Mouse (Mus musculus): Measurements from ENCODE around the gene Frmpd2. TPM values are rescaled to one million over a fixed set of nuclear protein-coding genes. Genes with fewer than 3 reads are reported as not detected.
A peak's percentile ranks its signal among the peaks of the same experiment; 100 is the strongest.

Frmpd2 gene
- total RNA-seq, 2 experiments from 2014 or later: 0.30 to 1.2 TPM

DNA sequence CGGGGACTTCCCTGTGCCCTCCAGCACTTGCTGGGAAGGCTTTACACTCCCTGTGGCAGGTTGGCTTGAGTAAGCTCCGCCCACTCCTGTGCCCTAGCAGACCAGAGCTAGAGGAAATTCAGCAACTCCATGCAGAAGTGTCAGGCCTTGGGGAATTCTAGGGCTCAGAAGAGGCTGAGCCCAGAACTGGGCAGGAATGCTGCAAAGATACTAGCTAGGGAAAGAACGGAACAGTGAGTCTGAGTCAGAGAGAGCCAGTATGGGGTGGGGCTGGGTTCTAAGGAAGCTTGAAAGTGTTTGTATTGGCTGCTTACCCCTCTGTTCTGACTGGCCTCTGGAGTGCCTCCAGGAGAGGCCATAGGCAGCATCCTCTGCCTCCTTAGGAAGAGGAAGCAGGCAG lies 27.4 kb downstream of the Frmpd2 start:
- intact Hi-C loops (cut with DNase I): no loop called here
- DNase-seq (ENCODE audit: extremely low spot score in 1 of 2, low spot score in 2 of 2): no peak

DNA sequence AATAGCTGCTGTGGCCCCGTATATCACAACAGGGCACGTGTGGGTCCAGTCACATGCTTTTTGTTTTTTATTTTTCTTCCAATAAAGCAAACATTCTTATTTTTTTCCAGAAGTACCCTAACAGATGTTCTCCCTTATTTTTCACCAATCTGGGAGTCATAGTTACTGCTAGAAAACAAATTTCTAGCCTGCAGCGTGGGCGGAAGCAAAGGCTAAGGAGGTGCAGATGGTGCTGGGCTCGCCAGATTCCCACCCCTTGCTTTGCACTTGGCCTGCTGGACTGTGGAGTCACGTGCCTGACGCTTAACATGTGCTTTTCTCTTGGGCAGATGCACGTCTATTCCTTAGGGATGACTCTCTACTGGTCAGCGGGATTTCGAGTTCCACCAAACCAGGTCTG lies 29.1 kb downstream of the Frmpd2 start:
- DNase-seq (ENCODE audit: extremely low spot score in 1 of 2, low spot score in 2 of 2): peak in 1 of 2 experiments; percentile 67
- intact Hi-C loops (cut with DNase I): no loop called here

DNA sequence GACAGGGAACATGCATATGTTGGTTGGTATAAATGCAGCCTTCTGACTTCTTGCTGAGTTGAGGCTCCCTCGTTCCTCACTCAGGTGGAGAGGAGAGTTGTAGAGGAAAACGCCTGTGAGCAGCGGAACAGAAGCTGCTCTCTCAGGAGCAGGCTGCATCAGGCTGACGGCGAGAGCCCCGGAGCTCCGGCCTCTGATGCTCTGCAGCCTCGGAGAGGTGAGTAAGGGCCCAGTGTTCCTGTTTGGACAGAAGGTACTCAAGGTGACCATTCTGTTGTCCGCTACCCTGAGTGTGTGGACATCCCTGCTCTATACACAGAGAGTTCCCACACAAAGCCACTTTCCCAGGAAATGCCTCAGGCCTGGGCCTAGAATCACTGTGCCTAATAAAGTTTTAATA lies 31.8 kb downstream of the Frmpd2 start:
- no peak for DNase-seq (ENCODE audit: extremely low spot score in 1 of 2, low spot score in 2 of 2)
- intact Hi-C loops (cut with DNase I): no loop called here

DNA sequence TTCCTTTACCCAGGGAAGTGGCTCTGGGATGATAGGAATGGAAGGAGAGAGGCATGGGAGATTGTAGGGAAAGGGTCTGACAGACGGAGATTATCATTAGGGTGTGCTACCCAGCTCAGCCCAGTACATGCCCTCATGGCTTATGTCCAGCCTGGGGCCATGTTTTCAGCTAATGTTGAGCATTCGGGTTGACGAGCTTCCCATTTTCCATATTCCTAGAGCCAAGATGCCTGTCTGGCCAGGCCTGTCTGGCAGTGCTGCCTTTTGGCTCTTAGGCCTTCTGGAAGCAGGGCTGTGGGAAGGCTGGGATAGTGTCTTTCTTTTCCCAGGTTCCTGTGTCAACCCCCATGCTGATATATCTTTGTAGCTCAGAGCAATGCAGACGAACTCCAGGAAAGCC lies 35.2 kb downstream of the Frmpd2 start:
- DNase-seq (ENCODE audit: extremely low spot score in 1 of 2, low spot score in 2 of 2): no peak
- intact Hi-C loops (cut with DNase I): no loop called here

DNA sequence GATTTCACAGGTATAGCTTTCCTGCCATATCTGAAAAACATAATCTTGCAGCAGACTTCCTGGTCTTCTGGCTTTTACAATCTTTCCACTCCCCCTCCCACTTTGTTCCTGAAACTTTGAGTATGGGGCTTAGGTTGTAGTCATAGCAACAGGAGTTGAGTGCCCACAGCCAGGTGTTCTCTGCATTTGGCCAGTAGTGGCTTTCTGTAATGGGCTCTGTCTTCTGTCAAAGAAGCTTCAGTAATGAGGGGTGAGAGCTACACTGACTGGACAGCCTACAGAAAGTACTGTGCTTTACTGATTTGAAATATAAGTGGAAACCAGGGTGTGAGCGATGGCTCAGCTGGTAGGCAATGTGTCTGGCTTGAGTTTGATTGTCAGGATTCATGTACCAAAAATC lies 37.2 kb downstream of the Frmpd2 start:
- intact Hi-C loops (cut with DNase I): no loop called here
- no peak for DNase-seq (ENCODE audit: extremely low spot score in 1 of 2, low spot score in 2 of 2)

DNA sequence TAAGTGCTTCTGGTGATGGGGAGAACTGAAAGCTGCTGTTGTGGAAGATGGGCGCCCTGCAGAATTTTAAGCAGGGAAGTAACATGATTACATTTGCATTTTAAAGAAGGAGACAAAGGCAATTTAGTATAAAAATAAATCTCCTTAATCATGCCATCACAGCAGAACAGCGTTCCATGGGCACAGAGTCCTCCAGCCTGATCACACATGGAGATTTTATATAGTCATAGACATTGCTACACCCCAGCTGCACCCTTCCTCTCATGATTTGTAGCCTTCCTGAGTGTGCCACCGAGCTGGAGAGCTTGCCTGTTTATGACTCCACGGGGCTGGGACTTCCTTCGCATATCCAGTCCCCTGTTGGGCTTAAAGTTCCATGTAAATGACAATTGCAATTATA lies 42.4 kb downstream of the Frmpd2 start:
- intact Hi-C loops (cut with DNase I): no loop called here
- no peak for DNase-seq (ENCODE audit: extremely low spot score in 1 of 2, low spot score in 2 of 2)

DNA sequence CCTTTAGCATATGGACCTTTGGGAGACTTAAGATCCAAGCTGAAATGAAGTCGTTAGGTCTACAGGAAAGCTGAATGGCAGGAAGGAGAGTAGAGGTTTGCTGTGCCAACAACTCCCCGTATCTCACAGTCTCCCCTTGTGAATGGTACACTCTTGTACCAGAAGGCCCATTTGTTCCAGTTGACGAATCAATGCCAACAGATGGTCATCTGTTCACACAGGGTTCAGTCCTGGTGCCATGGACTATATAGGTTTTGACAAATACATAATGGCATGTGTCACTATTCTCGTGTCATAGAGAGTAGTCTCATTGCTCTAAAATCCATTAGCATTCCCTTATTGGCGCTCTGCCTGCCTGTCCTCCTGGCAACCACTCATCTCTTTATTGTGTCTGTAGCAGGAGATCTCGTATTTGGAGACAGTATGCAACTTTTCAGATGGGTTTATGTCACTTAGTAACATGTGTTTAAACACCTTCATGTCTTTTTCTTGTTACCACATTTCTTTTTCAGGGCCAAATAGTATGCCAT lies 43.3 kb downstream of the Frmpd2 start:
- DNase-seq (ENCODE audit: extremely low spot score in 1 of 2, low spot score in 2 of 2): no peak
- intact Hi-C loops (cut with DNase I): no loop called here

DNA sequence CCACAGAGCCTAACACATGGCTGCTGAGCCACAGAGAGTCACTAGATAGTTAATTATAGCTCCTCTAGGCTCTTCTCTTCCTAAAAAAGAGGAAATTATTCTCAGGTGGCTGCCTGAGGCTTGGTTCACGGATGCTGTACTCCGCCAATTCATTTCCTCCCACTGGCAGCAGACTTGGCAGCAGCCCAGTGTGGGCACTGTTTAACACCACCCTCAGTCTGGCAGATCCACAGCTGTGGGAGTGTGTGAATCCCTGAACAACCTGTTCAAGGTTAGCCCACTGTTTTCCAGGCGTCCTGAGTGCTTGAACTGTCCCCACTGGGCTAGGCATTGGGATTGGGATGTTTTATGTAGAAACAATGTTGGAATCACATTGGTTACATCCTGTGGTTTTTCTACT lies 50.0 kb downstream of the Frmpd2 start:
- peak; percentile 63 to 77 for DNase-seq (ENCODE audit: extremely low spot score in 1 of 2, low spot score in 2 of 2)
- intact Hi-C loops (cut with DNase I): no loop called here

DNA sequence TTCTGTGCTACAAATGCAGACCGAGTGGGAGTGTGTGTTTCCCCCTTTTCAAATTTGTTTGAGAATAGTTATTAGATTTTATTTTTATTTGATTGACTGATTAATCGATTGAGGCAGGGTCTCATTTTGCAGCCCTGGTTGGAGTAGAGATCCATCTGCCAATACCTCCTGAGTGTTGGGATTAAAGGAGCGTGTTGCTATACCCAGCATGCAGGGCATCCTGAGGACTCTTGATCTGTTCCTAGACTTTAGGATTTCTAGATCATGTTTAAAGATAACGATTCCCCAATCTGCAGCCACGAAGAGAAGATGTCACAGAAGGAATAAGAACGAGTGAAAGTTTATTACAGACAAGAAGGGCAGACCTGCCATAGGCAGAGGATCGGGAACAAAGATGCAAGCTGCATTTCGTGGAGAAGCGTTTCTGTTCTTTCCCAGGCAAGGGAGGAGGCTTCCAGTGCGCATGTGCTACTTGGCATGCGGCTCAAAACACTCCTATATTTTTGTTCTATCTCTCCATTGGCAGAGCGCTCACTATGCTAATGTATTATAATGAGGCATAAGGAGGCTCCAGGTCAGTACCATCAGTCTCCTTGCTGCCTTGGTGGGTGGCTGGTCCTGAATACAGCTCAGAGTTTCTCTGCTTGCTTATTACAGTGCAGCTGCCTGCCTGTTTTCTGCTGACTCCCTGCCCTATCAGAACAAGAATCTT lies 53.9 kb downstream of the Frmpd2 start:
- DNase-seq (ENCODE audit: extremely low spot score in 1 of 2, low spot score in 2 of 2): no peak
- intact Hi-C loops (cut with DNase I): no loop called here

DNA sequence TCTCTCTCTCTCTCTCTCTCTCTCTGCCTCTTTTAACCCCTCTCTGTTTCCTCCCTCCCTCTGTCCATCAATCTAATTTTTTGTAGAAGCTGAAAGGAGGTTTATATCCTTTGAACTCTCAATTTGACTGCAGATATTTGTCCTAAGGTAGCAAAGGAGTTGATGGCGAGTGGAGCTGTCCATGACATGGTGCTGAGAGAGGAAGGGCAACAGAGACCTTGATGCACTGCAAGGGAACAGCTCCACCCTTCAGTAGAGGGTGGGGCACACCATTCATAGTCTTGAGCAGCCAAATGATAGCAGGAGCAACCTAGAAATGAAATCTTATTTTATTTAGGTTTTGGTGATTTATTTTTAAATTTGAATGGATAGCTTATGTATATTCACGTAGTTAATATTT lies 55.1 kb downstream of the Frmpd2 start:
- intact Hi-C loops (cut with DNase I): no loop called here
- DNase-seq (ENCODE audit: extremely low spot score in 1 of 2, low spot score in 2 of 2): no peak

DNA sequence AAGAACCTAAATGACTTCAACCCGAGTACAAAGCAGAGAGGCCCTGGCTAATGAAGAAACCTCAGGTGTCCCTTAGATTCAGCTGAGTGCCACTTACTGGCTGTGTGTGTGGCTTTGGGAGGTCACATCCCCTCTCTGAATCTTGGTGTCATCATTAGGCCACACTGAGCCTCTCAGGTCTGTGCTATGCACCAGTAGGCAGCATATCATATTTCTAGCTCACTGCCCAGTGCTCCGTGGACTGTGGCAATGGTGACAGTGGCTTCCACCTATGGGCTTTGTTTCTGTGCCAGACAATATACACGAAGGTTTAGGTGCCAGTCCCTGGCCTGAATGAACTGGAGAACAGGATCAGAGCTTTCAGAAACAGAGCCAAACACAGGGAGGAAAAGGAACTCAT lies 56.4 kb downstream of the Frmpd2 start:
- DNase-seq (ENCODE audit: extremely low spot score in 1 of 2, low spot score in 2 of 2): no peak
- intact Hi-C loops (cut with DNase I): no loop called here

DNA sequence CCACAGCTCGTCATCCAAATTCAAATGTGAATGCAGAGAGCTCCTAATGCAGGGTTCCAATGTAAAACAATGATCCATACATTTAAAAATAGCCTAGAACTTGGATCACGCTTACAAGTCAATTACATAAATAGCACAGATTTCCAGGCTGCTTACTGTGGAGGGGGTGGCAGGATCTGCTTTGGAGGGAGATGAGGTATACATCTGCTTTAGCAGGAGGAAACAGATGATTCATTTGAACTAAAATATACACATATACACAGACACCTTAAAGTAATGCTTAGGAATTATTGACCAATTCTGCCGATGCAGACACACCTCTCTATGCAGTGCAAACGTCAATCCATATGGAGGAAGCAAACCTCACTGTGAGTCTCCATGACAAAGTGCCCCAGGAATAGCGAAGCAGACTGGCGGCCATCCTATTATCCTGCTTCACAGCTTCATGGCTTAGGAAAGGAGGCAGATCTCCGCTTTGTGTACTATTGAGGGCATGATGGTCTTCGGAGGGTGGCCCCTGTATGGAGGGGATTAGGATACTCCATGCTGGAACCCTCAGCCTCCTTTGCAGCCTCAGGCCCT lies 59.9 kb downstream of the Frmpd2 start:
- DNase-seq (ENCODE audit: extremely low spot score in 1 of 2, low spot score in 2 of 2): no peak
- intact Hi-C loops (cut with DNase I): no loop called here

DNA sequence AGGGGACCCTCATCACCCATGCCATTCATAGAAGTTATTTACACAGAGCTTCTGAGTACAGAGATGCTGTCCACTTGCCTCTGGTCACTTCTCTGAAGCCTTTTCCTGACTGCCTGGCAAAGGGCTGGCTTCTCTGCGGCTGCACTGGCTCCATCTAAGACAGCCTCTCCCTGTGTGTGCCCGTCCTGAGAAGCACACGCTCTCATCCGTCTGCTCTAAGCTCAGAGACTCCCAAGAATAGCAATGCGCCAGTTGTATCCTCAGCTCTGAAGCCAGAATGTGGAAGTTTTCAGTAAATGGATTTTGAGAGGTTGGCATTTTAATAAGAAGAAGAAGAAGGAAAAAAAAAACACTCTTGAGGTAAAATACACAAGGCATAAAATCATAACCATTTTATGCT lies 61.3 kb downstream of the Frmpd2 start:
- DNase-seq (ENCODE audit: extremely low spot score in 1 of 2, low spot score in 2 of 2): no peak

DNA sequence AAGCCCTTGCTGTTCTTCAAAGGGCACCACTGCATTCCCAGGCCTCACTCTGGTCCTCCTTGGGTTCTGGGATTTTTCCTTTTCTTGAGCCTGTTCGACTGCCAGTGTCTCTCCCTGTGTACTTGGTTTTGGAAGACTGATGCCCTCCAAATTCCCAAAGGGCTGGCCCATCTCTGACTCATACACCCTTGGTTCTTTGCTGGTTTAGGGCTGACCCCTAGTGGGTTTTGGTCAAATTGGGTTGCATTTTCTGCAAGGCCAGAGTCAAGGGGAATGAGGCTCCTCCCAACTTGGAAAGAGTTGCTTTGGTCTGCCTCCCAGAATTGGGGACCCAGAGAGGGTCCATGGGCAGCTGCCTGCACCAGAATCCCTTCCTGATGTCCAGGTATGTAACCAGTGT lies 62.0 kb downstream of the Frmpd2 start:
- DNase-seq (ENCODE audit: extremely low spot score in 1 of 2, low spot score in 2 of 2): no peak
- intact Hi-C loops (cut with DNase I): no loop called here

More for the DNA sequence above, 61.3 kb downstream of the Frmpd2 start:
- intact Hi-C loops (cut with DNase I): no loop called here

DNA sequence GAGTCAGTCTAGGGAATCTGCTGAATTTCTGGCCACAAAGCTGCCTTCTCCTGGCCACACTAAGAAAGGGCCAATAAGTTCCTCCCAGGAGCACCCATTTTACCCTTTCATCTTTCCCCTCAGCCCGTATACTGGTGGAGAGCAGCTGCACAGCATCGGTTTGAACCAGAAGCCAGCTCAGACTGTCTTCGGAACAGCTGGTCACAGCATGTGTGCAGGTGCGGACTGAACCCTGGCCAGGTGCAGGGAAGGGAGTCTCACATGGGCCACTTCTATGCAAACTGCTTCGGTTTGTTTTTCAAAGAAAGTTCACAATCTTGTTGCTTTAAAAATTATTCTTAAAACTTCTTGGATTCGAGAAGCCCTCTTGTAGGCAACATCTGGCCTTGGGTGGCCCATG lies 63.8 kb downstream of the Frmpd2 start:
- intact Hi-C loops (cut with DNase I): no loop called here
- DNase-seq (ENCODE audit: extremely low spot score in 1 of 2, low spot score in 2 of 2): no peak

DNA sequence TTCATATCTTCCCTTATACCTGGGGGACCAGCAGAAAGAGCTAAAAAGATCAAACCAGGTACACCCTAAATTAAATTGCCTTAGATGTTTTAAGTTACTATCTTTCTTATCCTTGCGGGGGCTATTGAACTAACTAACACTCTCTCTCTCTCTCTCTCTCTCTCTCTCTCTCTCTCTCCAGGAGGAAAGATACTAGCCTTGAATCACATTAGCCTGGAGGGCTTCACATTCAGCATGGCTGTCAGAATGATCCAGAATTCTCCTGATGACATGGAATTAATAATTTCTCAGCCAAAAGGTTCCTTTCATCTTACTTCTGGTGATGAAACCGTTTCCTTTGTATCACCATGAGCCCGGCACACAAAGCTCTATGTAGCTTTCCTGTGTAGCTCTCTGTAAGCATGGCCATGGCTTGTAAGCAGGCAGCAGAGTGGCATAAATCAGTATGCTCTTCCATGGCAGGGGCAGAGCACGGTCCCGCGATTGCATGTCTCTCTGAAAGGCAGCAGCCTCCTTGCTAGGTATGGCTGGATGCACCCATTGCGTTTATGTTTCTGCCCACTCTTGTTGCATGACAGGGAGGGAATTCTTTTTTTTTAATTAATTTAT lies 68.2 kb downstream of the Frmpd2 start:
- intact Hi-C loops (cut with DNase I): no loop called here
- no peak for DNase-seq (ENCODE audit: extremely low spot score in 1 of 2, low spot score in 2 of 2)

DNA sequence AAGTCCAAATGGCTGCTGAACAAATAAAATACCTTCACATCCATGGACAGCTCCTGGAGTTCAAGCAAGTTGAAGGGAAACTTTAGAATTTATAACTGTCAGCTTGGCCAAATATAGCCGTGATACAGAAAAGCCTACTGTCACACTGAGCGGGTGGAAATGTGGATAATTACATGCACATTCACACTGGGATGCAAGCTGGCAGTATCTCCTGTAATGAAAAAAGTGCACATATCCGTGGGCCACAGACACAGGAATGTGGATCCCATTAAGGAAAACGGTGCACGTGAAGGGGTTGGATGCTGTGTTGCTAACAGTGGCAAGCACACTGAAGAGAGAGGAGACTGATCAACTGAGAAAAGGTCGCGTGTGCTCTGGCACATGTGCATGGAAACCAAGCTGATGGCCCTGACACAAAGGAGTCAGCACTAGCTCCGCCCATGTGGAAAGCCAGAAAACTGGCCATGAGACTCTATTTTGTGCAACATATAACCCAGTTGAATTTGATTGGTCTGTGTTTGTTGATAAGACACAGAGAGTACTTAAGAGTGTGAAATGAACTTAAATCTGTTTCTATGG lies 74.2 kb downstream of the Frmpd2 start:
- no peak for DNase-seq (ENCODE audit: extremely low spot score in 1 of 2, low spot score in 2 of 2)
- intact Hi-C loops (cut with DNase I): no loop called here

DNA sequence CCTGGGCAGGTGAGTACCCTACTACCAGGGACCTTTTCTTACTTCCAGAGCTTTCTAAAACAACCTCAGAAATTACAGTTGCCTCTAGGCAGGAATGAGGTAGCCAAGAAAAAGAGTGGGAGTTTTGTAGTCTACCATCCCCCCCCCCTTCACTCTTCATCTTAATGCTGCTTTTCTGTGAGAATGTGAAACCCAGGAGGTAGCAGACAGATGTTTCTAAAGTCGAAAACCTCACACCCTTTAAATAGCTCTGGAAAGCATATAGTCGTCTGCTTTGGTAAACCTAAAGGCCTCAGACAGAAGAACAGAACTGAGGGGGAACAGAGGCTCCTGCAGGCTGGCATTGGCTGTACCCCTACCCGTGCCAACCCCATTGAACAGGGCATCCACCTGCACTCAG lies 77.2 kb downstream of the Frmpd2 start:
- intact Hi-C loops (cut with DNase I): no loop called here

DNA sequence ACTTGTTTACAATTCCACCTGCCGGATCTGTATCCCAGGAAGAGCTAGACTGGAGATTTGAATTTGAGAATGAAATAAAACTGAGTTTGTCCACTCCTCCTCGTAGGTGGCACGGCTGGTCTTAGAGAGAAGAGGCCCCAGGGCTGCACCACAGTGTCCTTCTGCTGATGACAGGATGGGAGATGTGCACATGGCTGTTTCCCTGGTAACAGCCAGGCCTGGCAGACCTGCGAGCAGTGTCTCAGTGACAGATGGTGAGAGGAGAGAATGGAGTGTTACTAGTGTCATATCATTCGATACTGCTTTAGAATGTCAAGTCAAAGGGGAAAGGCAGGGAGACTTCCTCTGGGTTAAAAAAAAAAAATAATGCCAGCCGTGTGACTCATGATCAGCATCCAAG lies 78.4 kb downstream of the Frmpd2 start:
- intact Hi-C loops (cut with DNase I): no loop called here
- DNase-seq (ENCODE audit: extremely low spot score in 1 of 2, low spot score in 2 of 2): no peak

More for the DNA sequence above, 77.2 kb downstream of the Frmpd2 start:
- no peak for DNase-seq (ENCODE audit: extremely low spot score in 1 of 2, low spot score in 2 of 2)

DNA sequence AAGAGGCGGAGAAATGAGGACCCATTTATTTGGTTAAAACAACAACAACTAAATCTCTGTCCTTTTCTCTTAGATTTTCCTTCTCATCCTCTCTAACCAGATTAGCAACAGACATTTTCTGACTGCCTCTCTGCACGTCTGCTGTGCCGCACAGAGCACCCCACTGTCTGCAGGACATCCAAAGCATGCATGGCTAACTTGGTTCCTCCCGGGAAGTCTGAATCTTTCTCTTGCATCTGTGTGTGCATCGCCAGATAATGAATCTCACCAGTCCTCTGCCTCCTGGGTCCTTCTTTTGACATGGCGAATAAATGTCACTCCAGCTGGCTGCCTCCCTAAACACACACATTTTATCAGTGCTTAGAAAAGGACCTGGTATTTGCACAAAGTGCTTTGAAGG lies 99.2 kb downstream of the Frmpd2 start:
- no peak for DNase-seq (ENCODE audit: extremely low spot score in 1 of 2, low spot score in 2 of 2)
- intact Hi-C loops (cut with DNase I): no loop called here

Data from left cerebral cortex, postnatal 10 days (tissue).